Mouse (Mus musculus): ENCODE measurements around the gene Ankmy2. TPM values are rescaled to one million over a fixed set of nuclear protein-coding genes. Genes with fewer than 3 reads are reported as not detected.

Ankmy2 gene
- 29.3 and 33.3 TPM in 2 replicates for polyA plus RNA-seq (2014; fragmentation: Nextera tagmentation; extraction: Ambion mirVana)

GRCm38 (mm10) chr12:36156637-36157303 is at the start of gene Ankmy2:
TSS of gene Ankmy2 (plus strand) at chr12:36157114.
- Histone ChIP-seq H3K4me1 (ENCODE audit: control insufficient read depth in 2 of 2, insufficient read depth in 2 of 2, low read length in 2 of 2) (peaks cover 9 to 30% of the 10 kb centered on the region in 2 experiments), H3K4me2 (ENCODE audit: low read length) (peak within 1 kb of the TSS; percentile 79), H3K9me3 (ENCODE audit: control insufficient read depth, low read length) (no peaks in the 10 kb centered on the region), H3K27ac (replicated peaks in 1 of 2; ENCODE audit: control insufficient read depth in 1 of 2, insufficient read depth in 1 of 2, low read depth in 2 of 2, low read length in 2 of 2) (peak within 1 kb of the TSS; percentile 93 to 95), H3K27me3 (ENCODE audit: control insufficient read depth, insufficient read depth, low read length) (no peaks in the 10 kb centered on the region), H3K4me3 (ENCODE audit: control insufficient read depth in 1 of 2, insufficient read depth in 1 of 2, low read depth in 1 of 2, low read length in 2 of 2) (peak within 1 kb of the TSS; percentile 82 to 91), H3K9ac (ENCODE audit: low read length) (peak within 1 kb of the TSS; percentile 89), H3K36me3 (ENCODE audit: control insufficient read depth, insufficient read depth, low read length) (no peaks in the 10 kb centered on the region)
- under 1% methylated on average over 41 of the region's 42 CpGs for WGBS
- peak; percentile 97 for ATAC-seq (ENCODE audit: insufficient number of reproducible peaks, insufficient read depth, low FRiP score, low read depth)

- no peaks in the 10 kb centered on the region for H3K4me1 ChIP-seq (ENCODE audit: control insufficient read depth in 2 of 2, insufficient read depth in 2 of 2, low read length in 2 of 2)
- no peaks in the 10 kb centered on the region for H3K9me3 ChIP-seq (ENCODE audit: control insufficient read depth, low read length)
- H3K4me2 ChIP-seq (ENCODE audit: low read length): no peak overlapping the region
- no peak for ATAC-seq (ENCODE audit: insufficient number of reproducible peaks, insufficient read depth, low FRiP score, low read depth)
- no peak overlapping the region for H3K4me3 ChIP-seq (ENCODE audit: control insufficient read depth in 1 of 2, insufficient read depth in 1 of 2, low read depth in 1 of 2, low read length in 2 of 2)
- peaks cover 80% of the 10 kb centered on the region for H3K36me3 ChIP-seq (ENCODE audit: control insufficient read depth, insufficient read depth, low read length)
- no peaks in the 10 kb centered on the region for H3K27me3 ChIP-seq (ENCODE audit: control insufficient read depth, insufficient read depth, low read length)
- 91% methylated on average over 5 of the region's 5 CpGs for WGBS
- no peak overlapping the region for H3K27ac ChIP-seq (replicated peaks in 1 of 2; ENCODE audit: control insufficient read depth in 1 of 2, insufficient read depth in 1 of 2, low read depth in 2 of 2, low read length in 2 of 2)
- H3K9ac ChIP-seq (ENCODE audit: low read length): no peak overlapping the region
Measured at GRCm38 (mm10) chr12:36108442-36108841, 48.5 kb upstream of the Ankmy2 start.

- Histone ChIP-seq H3K4me3 (ENCODE audit: control insufficient read depth in 1 of 2, insufficient read depth in 1 of 2, low read depth in 1 of 2, low read length in 2 of 2) (no peak overlapping the region), H3K9me3 (ENCODE audit: control insufficient read depth, low read length) (no peaks in the 10 kb centered on the region), H3K36me3 (ENCODE audit: control insufficient read depth, insufficient read depth, low read length) (peaks cover 88% of the 10 kb centered on the region), H3K27ac (replicated peaks in 1 of 2; ENCODE audit: control insufficient read depth in 1 of 2, insufficient read depth in 1 of 2, low read depth in 2 of 2, low read length in 2 of 2) (no peak overlapping the region), H3K27me3 (ENCODE audit: control insufficient read depth, insufficient read depth, low read length) (no peaks in the 10 kb centered on the region), H3K9ac (ENCODE audit: low read length) (no peak overlapping the region), H3K4me2 (ENCODE audit: low read length) (no peak overlapping the region), H3K4me1 (ENCODE audit: control insufficient read depth in 2 of 2, insufficient read depth in 2 of 2, low read length in 2 of 2) (no peaks in the 10 kb centered on the region)
- 89% methylated on average over 5 of the region's 5 CpGs for WGBS
- ATAC-seq (ENCODE audit: insufficient number of reproducible peaks, insufficient read depth, low FRiP score, low read depth): no peak
Measured at GRCm38 (mm10) chr12:36110457-36110856, 46.5 kb upstream of the Ankmy2 start.

GRCm38 (mm10) chr12:36111110-36111509 is 45.8 kb upstream of the Ankmy2 start:
- 94% methylated on average over 5 of the region's 5 CpGs for WGBS
- Histone ChIP-seq H3K27me3 (ENCODE audit: control insufficient read depth, insufficient read depth, low read length) (no peaks in the 10 kb centered on the region), H3K4me2 (ENCODE audit: low read length) (no peak overlapping the region), H3K36me3 (ENCODE audit: control insufficient read depth, insufficient read depth, low read length) (peaks cover 92% of the 10 kb centered on the region), H3K9ac (ENCODE audit: low read length) (no peak overlapping the region), H3K4me3 (ENCODE audit: control insufficient read depth in 1 of 2, insufficient read depth in 1 of 2, low read depth in 1 of 2, low read length in 2 of 2) (no peak overlapping the region), H3K4me1 (ENCODE audit: control insufficient read depth in 2 of 2, insufficient read depth in 2 of 2, low read length in 2 of 2) (no peaks in the 10 kb centered on the region), H3K9me3 (ENCODE audit: control insufficient read depth, low read length) (no peaks in the 10 kb centered on the region), H3K27ac (replicated peaks in 1 of 2; ENCODE audit: control insufficient read depth in 1 of 2, insufficient read depth in 1 of 2, low read depth in 2 of 2, low read length in 2 of 2) (no peak overlapping the region)
- ATAC-seq (ENCODE audit: insufficient number of reproducible peaks, insufficient read depth, low FRiP score, low read depth): no peak

- 94% methylated on average over 3 of the region's 3 CpGs for WGBS
- no peak overlapping the region for H3K27ac ChIP-seq (replicated peaks in 1 of 2; ENCODE audit: control insufficient read depth in 1 of 2, insufficient read depth in 1 of 2, low read depth in 2 of 2, low read length in 2 of 2)
- H3K4me2 ChIP-seq (ENCODE audit: low read length): no peak overlapping the region
- H3K9ac ChIP-seq (ENCODE audit: low read length): no peak overlapping the region
- ATAC-seq (ENCODE audit: insufficient number of reproducible peaks, insufficient read depth, low FRiP score, low read depth): no peak
- no peak overlapping the region for H3K4me3 ChIP-seq (ENCODE audit: control insufficient read depth in 1 of 2, insufficient read depth in 1 of 2, low read depth in 1 of 2, low read length in 2 of 2)
- no peaks in the 10 kb centered on the region for H3K9me3 ChIP-seq (ENCODE audit: control insufficient read depth, low read length)
- H3K36me3 ChIP-seq (ENCODE audit: control insufficient read depth, insufficient read depth, low read length): peaks cover 98% of the 10 kb centered on the region
- H3K27me3 ChIP-seq (ENCODE audit: control insufficient read depth, insufficient read depth, low read length): no peaks in the 10 kb centered on the region
- H3K4me1 ChIP-seq (ENCODE audit: control insufficient read depth in 2 of 2, insufficient read depth in 2 of 2, low read length in 2 of 2): no peaks in the 10 kb centered on the region
Measured at GRCm38 (mm10) chr12:36112081-36112480, 44.8 kb upstream of the Ankmy2 start.

- H3K36me3 ChIP-seq (ENCODE audit: control insufficient read depth, insufficient read depth, low read length): peaks cover 97% of the 10 kb centered on the region
- WGBS: 90% methylated on average over 6 of the region's 6 CpGs
- H3K4me3 ChIP-seq (ENCODE audit: control insufficient read depth in 1 of 2, insufficient read depth in 1 of 2, low read depth in 1 of 2, low read length in 2 of 2): no peak overlapping the region
- H3K4me2 ChIP-seq (ENCODE audit: low read length): no peak overlapping the region
- no peaks in the 10 kb centered on the region for H3K27me3 ChIP-seq (ENCODE audit: control insufficient read depth, insufficient read depth, low read length)
- H3K9me3 ChIP-seq (ENCODE audit: control insufficient read depth, low read length): no peaks in the 10 kb centered on the region
- no peaks in the 10 kb centered on the region for H3K4me1 ChIP-seq (ENCODE audit: control insufficient read depth in 2 of 2, insufficient read depth in 2 of 2, low read length in 2 of 2)
- H3K9ac ChIP-seq (ENCODE audit: low read length): no peak overlapping the region
- no peak for ATAC-seq (ENCODE audit: insufficient number of reproducible peaks, insufficient read depth, low FRiP score, low read depth)
- H3K27ac ChIP-seq (replicated peaks in 1 of 2; ENCODE audit: control insufficient read depth in 1 of 2, insufficient read depth in 1 of 2, low read depth in 2 of 2, low read length in 2 of 2): no peak overlapping the region
Measured at GRCm38 (mm10) chr12:36117161-36117560, 39.8 kb upstream of the Ankmy2 start.

- Histone ChIP-seq H3K36me3 (ENCODE audit: control insufficient read depth, insufficient read depth, low read length) (peaks cover 97% of the 10 kb centered on the region), H3K27ac (replicated peaks in 1 of 2; ENCODE audit: control insufficient read depth in 1 of 2, insufficient read depth in 1 of 2, low read depth in 2 of 2, low read length in 2 of 2) (no peak overlapping the region), H3K9ac (ENCODE audit: low read length) (no peak overlapping the region), H3K4me1 (ENCODE audit: control insufficient read depth in 2 of 2, insufficient read depth in 2 of 2, low read length in 2 of 2) (no peaks in the 10 kb centered on the region), H3K4me3 (ENCODE audit: control insufficient read depth in 1 of 2, insufficient read depth in 1 of 2, low read depth in 1 of 2, low read length in 2 of 2) (no peak overlapping the region), H3K4me2 (ENCODE audit: low read length) (no peak overlapping the region), H3K27me3 (ENCODE audit: control insufficient read depth, insufficient read depth, low read length) (no peaks in the 10 kb centered on the region), H3K9me3 (ENCODE audit: control insufficient read depth, low read length) (no peaks in the 10 kb centered on the region)
- no peak for ATAC-seq (ENCODE audit: insufficient number of reproducible peaks, insufficient read depth, low FRiP score, low read depth)
- WGBS: 94% methylated on average over 3 of the region's 3 CpGs
Measured at GRCm38 (mm10) chr12:36119244-36119643, 37.7 kb upstream of the Ankmy2 start.

- H3K4me2 ChIP-seq (ENCODE audit: low read length): no peak overlapping the region
- 93% methylated on average over 5 of the region's 5 CpGs for WGBS
- H3K9ac ChIP-seq (ENCODE audit: low read length): no peak overlapping the region
- H3K27me3 ChIP-seq (ENCODE audit: control insufficient read depth, insufficient read depth, low read length): no peaks in the 10 kb centered on the region
- no peak for ATAC-seq (ENCODE audit: insufficient number of reproducible peaks, insufficient read depth, low FRiP score, low read depth)
- H3K4me3 ChIP-seq (ENCODE audit: control insufficient read depth in 1 of 2, insufficient read depth in 1 of 2, low read depth in 1 of 2, low read length in 2 of 2): no peak overlapping the region
- H3K27ac ChIP-seq (replicated peaks in 1 of 2; ENCODE audit: control insufficient read depth in 1 of 2, insufficient read depth in 1 of 2, low read depth in 2 of 2, low read length in 2 of 2): no peak overlapping the region; a peak in 1 of 4 replicates
- H3K4me1 ChIP-seq (ENCODE audit: control insufficient read depth in 2 of 2, insufficient read depth in 2 of 2, low read length in 2 of 2): no peaks in the 10 kb centered on the region
- peaks cover 66% of the 10 kb centered on the region for H3K36me3 ChIP-seq (ENCODE audit: control insufficient read depth, insufficient read depth, low read length)
- no peaks in the 10 kb centered on the region for H3K9me3 ChIP-seq (ENCODE audit: control insufficient read depth, low read length)
Measured at GRCm38 (mm10) chr12:36126049-36126448, 30.9 kb upstream of the Ankmy2 start.

All from heart, embryonic 14.5 days (tissue).